10 mouse cellular contexts compared by ENCODE assay signal in genomic region chr4:147953590-147953989, GRCm38 (mm10). TPM values are rescaled to one million over a fixed set of nuclear protein-coding genes. Genes with fewer than 3 reads are reported as not detected.
DNase-seq lines count a peak whose midpoint lies in the region; ATAC-seq and TF ChIP-seq lines count a peak whose summit lies in the region.
"Had no signal": no experiment of that assay in that cellular context is flagged by ENCODE, and none has a peak within 500 bp of the region (broad histone marks: within the 10 kb centered on the region; RNA-seq: fewer than 3 reads in every experiment).

No protein-coding gene starts in this region.

- no peaks in the 10 kb centered on the region for H3K4me1 ChIP-seq in midbrain, embryonic 12.5 days
- H3K4me1 ChIP-seq in midbrain, embryonic 15.5 days = no peaks in the 10 kb centered on the region
- no peaks in the 10 kb centered on the region for H3K4me1 ChIP-seq in liver, embryonic 15.5 days (replicated peaks)

- no peak for TF ChIP-seq POLR2A in brain, embryonic 14.5 days (IDR thresholded peaks at IDR 0.05; ENCODE audit: borderline replicate concordance, extremely low read depth, insufficient read depth, insufficient read length, poor library complexity, severe bottlenecking)

- H3K4me2 ChIP-seq in midbrain, embryonic 12.5 days (replicated peaks) = no peak overlapping the region
- H3K4me2 ChIP-seq in midbrain, embryonic 15.5 days = no peak overlapping the region
- H3K4me2 ChIP-seq in liver, embryonic 15.5 days = no peak overlapping the region

- WGBS in midbrain, embryonic 12.5 days = 9% methylated on average over 4 of the region's 4 CpGs
- 4% methylated on average over 4 of the region's 4 CpGs for WGBS in midbrain, embryonic 15.5 days
- 6% methylated on average over 4 of the region's 4 CpGs for WGBS in liver, embryonic 15.5 days (ENCODE audit: insufficient replicate concordance)

- no peak overlapping the region for H3K4me3 ChIP-seq in midbrain, embryonic 12.5 days
- H3K4me3 ChIP-seq in midbrain, embryonic 15.5 days = no peak overlapping the region
- H3K4me3 ChIP-seq in liver, embryonic 15.5 days (replicated peaks) = no peak overlapping the region

- peak; percentile 59; the same call in 1 of the 2 replicates for TF ChIP-seq CTCF in brain, embryonic 14.5 days (IDR thresholded peaks at IDR 0.05; ENCODE audit: borderline replicate concordance, extremely low read depth, insufficient read depth, insufficient read length)

- H3K36me3 ChIP-seq in midbrain, embryonic 12.5 days = peaks cover 2% of the 10 kb centered on the region; the same call in 1 of the 2 replicates
- 0 out of 2 replicates have a peak, but pooled peaks cover under 1% of the 10 kb centered on the region for H3K36me3 ChIP-seq in midbrain, embryonic 15.5 days (replicated peaks)
- peaks cover 2% of the 10 kb centered on the region for H3K36me3 ChIP-seq in liver, embryonic 15.5 days (replicated peaks)

- no peaks in the 10 kb centered on the region for H3K9me3 ChIP-seq in midbrain, embryonic 12.5 days
- no peaks in the 10 kb centered on the region for H3K9me3 ChIP-seq in midbrain, embryonic 15.5 days
- no peaks in the 10 kb centered on the region for H3K9me3 ChIP-seq in liver, embryonic 15.5 days (replicated peaks)

- DNase-seq in gastrocnemius, postnatal 25 days = peak; percentile 3
- no peak for DNase-seq in gastrocnemius, adult 18-20 months (ENCODE audit: low spot score)
- peak; percentile 73 for DNase-seq in brain, embryonic 14.5 days (ENCODE audit: low read depth)
- peak; percentile 42 for DNase-seq in thymus, postnatal 14 days
- DNase-seq in gastrocnemius, adult 8-10 months (ENCODE audit: low spot score in 2 of 2) = no peak

- H3K9ac ChIP-seq in midbrain, embryonic 12.5 days (replicated peaks) = no peak overlapping the region
- no peak overlapping the region for H3K9ac ChIP-seq in midbrain, embryonic 15.5 days
- H3K9ac ChIP-seq in liver, embryonic 15.5 days = no peak overlapping the region

- H3K27me3 ChIP-seq in midbrain, embryonic 12.5 days = no peaks in the 10 kb centered on the region
- H3K27me3 ChIP-seq in midbrain, embryonic 15.5 days (replicated peaks) = no peaks in the 10 kb centered on the region
- H3K27me3 ChIP-seq in liver, embryonic 15.5 days = no peaks in the 10 kb centered on the region

- no peak overlapping the region for H3K27ac ChIP-seq in midbrain, embryonic 12.5 days (replicated peaks)
- H3K27ac ChIP-seq in midbrain, embryonic 15.5 days = no peak overlapping the region
- H3K27ac ChIP-seq in liver, embryonic 15.5 days (replicated peaks) = no peak overlapping the region

- ATAC-seq in midbrain, embryonic 12.5 days (ENCODE audit: low FRiP score, low read depth) = 0 out of 2 replicates have a peak, but pooled peaks have one; percentile 38
- ATAC-seq in midbrain, embryonic 15.5 days (replicated peaks) = no peak; the same call in 1 of the 2 replicates
- ATAC-seq in liver, embryonic 15.5 days (ENCODE audit: insufficient read depth) = 0 out of 2 replicates have a peak, but pooled peaks have one; percentile 18

RNA-seq across cellular contexts. Expression of gene 2510039O18Rik, which starts 12.9 kb away (rescaled TPM):
- 10 to 100 TPM; 19.1 to 20.0 TPM for total RNA-seq in gastrocnemius, postnatal 25 days (2021)
- 10 to 100 TPM; 19.2 to 19.8 TPM for total RNA-seq in gastrocnemius, adult 18-20 months (2021)
- polyA plus RNA-seq in midbrain, embryonic 12.5 days (2016; fragmentation: Nextera tagmentation; extraction: Ambion mirVana) = 21.2 and 26.1 TPM in 2 replicates
- 12.8 and 16.5 TPM in 2 replicates for polyA plus RNA-seq in midbrain, embryonic 15.5 days (2015; fragmentation: Nextera tagmentation; extraction: Ambion mirVana)
- polyA plus RNA-seq in brain, embryonic 14.5 days (2012; rRNA removed) = 56.2 and 63.5 TPM in 2 replicates
- 7.8 and 8.9 TPM in 2 replicates for polyA plus RNA-seq in liver, embryonic 15.5 days (2015; fragmentation: Nextera tagmentation; extraction: Ambion mirVana)
- 10 to 100 TPM; 19.8 to 21.4 (median 20.5) TPM for total RNA-seq in gastrocnemius, adult 8-10 months (2022)

RNA-seq across cellular contexts. Expression of gene Plod1, which starts 17.0 kb away (rescaled TPM):
- 10 to 100 TPM; 25.2 to 28.9 TPM for total RNA-seq in gastrocnemius, postnatal 25 days (2021)
- 10 to 100 TPM; 16.0 to 17.2 TPM for total RNA-seq in gastrocnemius, adult 18-20 months (2021)
- polyA plus RNA-seq in midbrain, embryonic 12.5 days (2016; fragmentation: Nextera tagmentation; extraction: Ambion mirVana) = 25.1 and 27.2 TPM in 2 replicates
- 20.2 and 22.7 TPM in 2 replicates for polyA plus RNA-seq in midbrain, embryonic 15.5 days (2015; fragmentation: Nextera tagmentation; extraction: Ambion mirVana)
- polyA plus RNA-seq in brain, embryonic 14.5 days (2012; rRNA removed) = 19.7 and 25.3 TPM in 2 replicates
- 29.0 and 30.6 TPM in 2 replicates for polyA plus RNA-seq in liver, embryonic 15.5 days (2015; fragmentation: Nextera tagmentation; extraction: Ambion mirVana)
- total RNA-seq in gastrocnemius, adult 8-10 months (2022) = 10 to 100 TPM; 14.7 to 17.0 (median 15.5) TPM

RNA-seq across cellular contexts. Expression of gene Nppb, which starts 32.0 kb away (rescaled TPM):
- total RNA-seq in gastrocnemius, postnatal 25 days (2021) = not detected
- total RNA-seq in gastrocnemius, adult 18-20 months (2021) = not detected
- polyA plus RNA-seq in midbrain, embryonic 12.5 days (2016; fragmentation: Nextera tagmentation; extraction: Ambion mirVana) = not detected in 2 replicates
- not detected in 2 replicates for polyA plus RNA-seq in midbrain, embryonic 15.5 days (2015; fragmentation: Nextera tagmentation; extraction: Ambion mirVana)
- polyA plus RNA-seq in brain, embryonic 14.5 days (2012; rRNA removed) = not detected in 2 replicates
- not detected in 2 replicates for polyA plus RNA-seq in liver, embryonic 15.5 days (2015; fragmentation: Nextera tagmentation; extraction: Ambion mirVana)
- not detected for total RNA-seq in gastrocnemius, adult 8-10 months (2022)
- total RNA-seq: layer of hippocampus, postnatal 25 days had no signal
- polyA plus RNA-seq: spleen, adult 2 months had no signal

RNA-seq across cellular contexts. Expression of gene Nppa, which starts 46.9 kb away (rescaled TPM):
- total RNA-seq in gastrocnemius, postnatal 25 days (2021) = not detected
- total RNA-seq in gastrocnemius, adult 18-20 months (2021) = not detected
- 1.0 and 2.8 TPM in 2 replicates for polyA plus RNA-seq in midbrain, embryonic 12.5 days (2016; fragmentation: Nextera tagmentation; extraction: Ambion mirVana)
- 3.6 and 6.4 TPM in 2 replicates for polyA plus RNA-seq in midbrain, embryonic 15.5 days (2015; fragmentation: Nextera tagmentation; extraction: Ambion mirVana)
- polyA plus RNA-seq in brain, embryonic 14.5 days (2012; rRNA removed) = 0.85 and 1.1 TPM in 2 replicates
- 1.3 and 1.4 TPM in 2 replicates for polyA plus RNA-seq in liver, embryonic 15.5 days (2015; fragmentation: Nextera tagmentation; extraction: Ambion mirVana)
- under 1 TPM in 3 of 4 experiments, not detected in 1; 0.34 to 0.46 (median 0.39) TPM for total RNA-seq in gastrocnemius, adult 8-10 months (2022)
- total RNA-seq: layer of hippocampus, postnatal 25 days had no signal

RNA-seq across cellular contexts. Expression of gene Mfn2, which starts 49.1 kb away (rescaled TPM):
- 100 to 1,000 TPM; 346 to 413 TPM for total RNA-seq in gastrocnemius, postnatal 25 days (2021)
- 100 to 1,000 TPM; 403 to 443 TPM for total RNA-seq in gastrocnemius, adult 18-20 months (2021)
- 65.1 and 65.4 TPM in 2 replicates for polyA plus RNA-seq in midbrain, embryonic 12.5 days (2016; fragmentation: Nextera tagmentation; extraction: Ambion mirVana)
- 101 and 104 TPM in 2 replicates for polyA plus RNA-seq in midbrain, embryonic 15.5 days (2015; fragmentation: Nextera tagmentation; extraction: Ambion mirVana)
- 61.7 and 84.6 TPM in 2 replicates for polyA plus RNA-seq in brain, embryonic 14.5 days (2012; rRNA removed)
- polyA plus RNA-seq in liver, embryonic 15.5 days (2015; fragmentation: Nextera tagmentation; extraction: Ambion mirVana) = 15.5 and 15.6 TPM in 2 replicates
- 100 to 1,000 TPM; 389 to 516 (median 444) TPM for total RNA-seq in gastrocnemius, adult 8-10 months (2022)

Comparison
In these comparisons a context has a peak if more than half of its experiments do, and no peak if none do; other contexts are left out.
1. DNase-seq: peak in gastrocnemius, postnatal 25 days (single experiment), brain, embryonic 14.5 days (single experiment) and thymus, postnatal 14 days (single experiment); none in gastrocnemius, adult 18-20 months (single experiment) and gastrocnemius, adult 8-10 months (0 of 2).